Mouse (Mus musculus) layer of hippocampus, postnatal 25 days (tissue): Measurements from ENCODE around the gene Defa37. TPM values are rescaled to one million over a fixed set of nuclear protein-coding genes. Genes with fewer than 3 reads are reported as not detected.
"Not testable (repeated sequence)": the region's sequence is repeated elsewhere in the genome, so short reads cannot be mapped to it uniquely, and the experiment has no call there.

ENCODE experiments used
- DNase-seq, 2 experiments: peaks; one replicate each; pipeline ENCODE4 v3.0.0; 2022; ENCODE audit warnings: mixed read lengths in 2 of 2, low spot score in 1 of 2; ENCODE audit errors: extremely low spot score in 1 of 2
- total RNA-seq, 2 experiments: library from RNA; stranded (reverse); gene quantifications; 2 replicates each; pipeline ENCODE4 v1.2.3; 2021

The Defa37 gene
- not detected for total RNA-seq

DNA sequence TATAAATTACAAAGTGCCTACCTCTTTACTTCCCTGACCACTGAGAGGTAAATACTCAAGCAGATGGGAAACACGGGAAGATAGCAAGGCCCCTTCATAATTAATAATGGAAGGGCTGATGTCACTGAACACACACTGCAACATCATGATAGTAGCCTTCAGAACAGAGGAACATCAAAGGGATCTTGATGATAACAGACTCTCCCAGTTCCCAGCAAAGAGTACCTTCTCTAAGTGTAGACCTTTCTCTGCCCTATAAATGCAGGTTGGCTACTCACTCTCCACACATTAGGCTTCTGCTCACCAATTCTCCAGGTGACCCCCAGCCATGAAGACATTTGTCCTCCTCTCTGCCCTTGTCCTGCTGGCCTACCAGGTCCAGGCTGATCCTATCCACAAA, at the start of gene Defa37:
TSS of gene Defa37 (plus strand) at position 301 of the 400 bp plus-strand sequence.
- DNase-seq: not testable (repeated sequence)

DNA sequence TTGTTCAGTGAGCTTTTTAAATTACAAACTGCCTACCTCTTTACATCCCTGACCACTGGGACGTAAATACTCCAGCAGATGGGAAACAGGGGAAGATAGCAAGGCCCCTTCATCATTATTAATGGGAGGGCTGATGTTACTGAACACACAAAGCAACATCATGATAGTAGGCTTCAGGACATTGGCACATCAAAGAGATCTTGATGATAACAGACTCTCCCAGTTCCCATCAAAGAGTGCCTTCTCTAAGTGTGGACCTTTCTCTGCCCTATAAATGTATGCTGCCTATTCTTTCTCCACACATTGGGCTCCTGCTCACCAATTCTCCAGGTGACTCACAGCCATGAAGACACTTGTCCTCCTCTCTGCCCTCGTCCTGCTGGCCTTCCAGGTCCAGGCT, 36.5 kb upstream of the Defa37 start, which contains the start of gene Defa32:
TSS of gene Defa32 (plus strand) at position 301 of the 400 bp plus-strand sequence.
- DNase-seq: not testable (repeated sequence)

DNA sequence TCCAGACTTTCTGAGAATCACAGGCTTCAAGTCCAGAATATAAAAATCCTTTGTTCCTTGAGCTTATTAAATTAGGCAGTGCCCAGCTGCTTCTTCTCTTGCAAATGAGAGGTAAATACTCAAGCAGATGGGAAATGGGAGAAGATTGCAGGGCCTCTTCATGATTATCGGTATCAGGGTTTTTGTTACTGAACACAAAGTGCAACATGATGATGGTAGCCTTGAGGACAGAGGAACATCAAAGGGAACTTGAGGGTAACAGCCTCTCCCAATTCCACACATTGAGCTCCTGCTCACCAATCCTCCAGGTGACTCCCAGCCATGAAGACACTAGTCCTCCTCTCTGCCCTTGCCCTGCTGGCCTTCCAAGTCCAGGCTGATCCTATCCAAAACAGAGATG, 17.5 kb downstream of the Defa37 start, which contains the start of gene Defa28:
TSS of gene Defa28 (plus strand) at position 301 of the 400 bp plus-strand sequence.
- not testable (repeated sequence) for DNase-seq

DNA sequence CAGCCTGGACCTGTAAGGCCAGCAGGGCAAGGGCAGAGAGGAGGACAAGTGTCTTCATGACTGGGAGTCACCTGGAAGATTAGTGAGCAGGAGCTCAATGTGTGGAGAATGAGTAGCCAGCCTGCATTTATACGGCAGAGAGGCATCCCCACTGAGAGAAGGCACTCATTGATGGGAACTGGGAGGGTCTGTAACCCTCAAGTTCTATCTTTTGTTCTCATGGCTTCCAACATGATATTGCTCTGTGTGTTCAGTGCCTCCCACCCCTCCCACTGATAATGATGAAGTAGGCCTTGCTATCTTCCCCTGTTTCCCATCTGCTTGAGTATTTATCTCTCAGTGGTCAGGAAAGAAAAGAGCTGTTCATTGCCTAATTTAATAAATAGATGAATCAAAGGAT, 29.2 kb downstream of the Defa37 start, which contains the start of gene Gm7861:
TSS of gene Gm7861 (minus strand) at position 101 of the 400 bp plus-strand sequence.
- DNase-seq: not testable (repeated sequence)

Other genes with a start within 250 kb of the Defa37 start
- not detected for gene Defa27, start 249.8 kb upstream of the Defa37 start, total RNA-seq
- not detected for gene Defa29, start 238.4 kb upstream of the Defa37 start, total RNA-seq
- gene Defa2, start 186.9 kb upstream of the Defa37 start, total RNA-seq: not detected
- gene Defa33, start 173.6 kb upstream of the Defa37 start, total RNA-seq: not detected
- not detected for gene Defa36, start 138.0 kb upstream of the Defa37 start, total RNA-seq
- gene Gm7849, start 108.8 kb upstream of the Defa37 start, total RNA-seq: not detected
- not detected for gene Defa20, start 56.1 kb upstream of the Defa37 start, total RNA-seq
- not detected for gene Defa32, start 36.4 kb upstream of the Defa37 start, total RNA-seq
- not detected for gene Defa28, start 17.6 kb downstream of the Defa37 start, total RNA-seq
- not detected for gene Gm7861, start 29.1 kb downstream of the Defa37 start, total RNA-seq
- gene Defa26, start 52.8 kb downstream of the Defa37 start, total RNA-seq: not detected
- not detected for gene Defa17, start 90.4 kb downstream of the Defa37 start, total RNA-seq
- not detected for gene Defa34, start 100.4 kb downstream of the Defa37 start, total RNA-seq
- not detected for gene AY761184, start 138.3 kb downstream of the Defa37 start, total RNA-seq
- gene Defa24, start 169.1 kb downstream of the Defa37 start, total RNA-seq: not detected